Mouse (Mus musculus): ENCODE data around the gene Hyal1.
A peak's percentile ranks its signal among the peaks of the same experiment; 100 is the strongest.
"Not testable (repeated sequence)": the region's sequence is repeated elsewhere in the genome, so short reads cannot be mapped to it uniquely, and the experiment has no call there.

GRCm38 (mm10) chr9:107565556-107565955, 11.2 kb upstream of the Hyal1 start:
- TF ChIP-seq CTCF (IDR thresholded peaks at IDR 0.05; ENCODE audit: borderline replicate concordance, extremely low read depth, insufficient read depth, insufficient read length): 0 out of 2 replicates have a peak, but pooled peaks have one; percentile 21
- TF ChIP-seq POLR2A (IDR thresholded peaks at IDR 0.05; ENCODE audit: borderline replicate concordance, extremely low read depth, insufficient read depth, insufficient read length, poor library complexity, severe bottlenecking): not testable (repeated sequence)
